Mouse (Mus musculus): ENCODE data around the gene Pom121.
"Not testable (repeated sequence)": the region's sequence is repeated elsewhere in the genome, so short reads cannot be mapped to it uniquely, and the experiment has no call there.

Gene Pom121

GRCm38 (mm10) chr5:135369196-135369595, 25.1 kb downstream of the Pom121 start:
- in situ Hi-C loops (cut with MboI, MseI) = not testable (repeated sequence)

GRCm38 (mm10) chr5:135368312-135368711, 26.0 kb downstream of the Pom121 start:
- in situ Hi-C loops (cut with MboI, MseI) = no loop called here

DNA sequence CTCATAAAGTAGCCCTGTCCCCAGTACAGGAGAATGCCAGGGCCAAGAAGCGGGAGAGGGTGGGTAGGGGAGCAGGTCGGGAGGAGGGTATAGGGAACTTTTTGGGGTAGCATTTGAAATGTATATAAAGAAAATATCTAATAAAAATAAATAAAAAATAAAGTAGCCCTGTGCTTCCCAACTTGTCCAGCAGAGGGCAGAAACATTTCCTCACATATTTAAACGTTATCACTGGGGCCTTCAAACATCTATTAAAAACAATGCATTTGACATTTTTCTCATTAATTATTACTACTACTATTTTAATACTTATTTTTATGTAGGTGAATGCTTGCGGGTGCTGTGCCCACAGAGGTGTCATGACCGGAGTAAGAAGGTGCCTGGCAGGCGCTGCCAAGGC, 26.5 kb downstream of the Pom121 start:
- in situ Hi-C loops (cut with MboI, MseI) = no loop called here

DNA sequence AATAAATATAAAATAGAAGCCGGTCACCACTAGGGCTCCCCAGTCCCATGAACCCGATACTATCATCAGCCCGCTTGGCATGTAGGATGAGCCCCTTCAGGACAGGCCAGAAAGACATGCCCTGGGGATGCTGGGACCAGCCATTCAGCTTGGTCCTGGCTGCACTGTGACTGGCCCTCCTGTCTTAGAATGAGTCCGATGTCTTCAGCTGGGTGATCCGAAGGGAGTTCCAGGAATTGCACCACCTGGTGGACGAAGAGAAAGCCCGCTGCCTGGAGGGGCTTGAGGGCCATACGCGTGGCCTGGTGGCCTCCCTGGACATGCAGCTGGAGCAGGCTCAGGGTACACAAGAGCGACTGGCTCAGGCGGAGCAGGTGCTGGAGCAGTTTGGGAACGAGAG, 30.8 kb downstream of the Pom121 start:
- in situ Hi-C loops (cut with MboI, MseI) = no loop called here

DNA sequence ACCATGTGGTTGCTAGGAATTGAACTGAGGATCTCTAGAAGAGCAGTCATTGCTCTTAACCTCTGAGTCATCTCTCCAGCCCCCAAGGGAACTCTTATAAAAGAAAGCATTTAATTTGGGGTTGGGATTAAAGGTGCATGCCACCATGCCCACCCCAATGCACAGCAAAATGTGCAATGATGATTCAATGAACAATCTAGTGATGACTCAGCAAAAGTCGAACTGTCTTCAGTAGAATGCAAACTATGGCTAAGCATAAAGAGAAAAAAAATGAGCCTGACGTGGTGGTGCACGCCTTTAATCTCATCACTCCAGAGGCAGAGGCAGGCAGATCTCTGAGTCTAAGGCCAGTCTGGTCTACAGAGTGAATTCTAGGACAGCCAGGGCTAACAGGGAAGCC, 31.8 kb downstream of the Pom121 start:
- in situ Hi-C loops (cut with MboI, MseI) = no loop called here

DNA sequence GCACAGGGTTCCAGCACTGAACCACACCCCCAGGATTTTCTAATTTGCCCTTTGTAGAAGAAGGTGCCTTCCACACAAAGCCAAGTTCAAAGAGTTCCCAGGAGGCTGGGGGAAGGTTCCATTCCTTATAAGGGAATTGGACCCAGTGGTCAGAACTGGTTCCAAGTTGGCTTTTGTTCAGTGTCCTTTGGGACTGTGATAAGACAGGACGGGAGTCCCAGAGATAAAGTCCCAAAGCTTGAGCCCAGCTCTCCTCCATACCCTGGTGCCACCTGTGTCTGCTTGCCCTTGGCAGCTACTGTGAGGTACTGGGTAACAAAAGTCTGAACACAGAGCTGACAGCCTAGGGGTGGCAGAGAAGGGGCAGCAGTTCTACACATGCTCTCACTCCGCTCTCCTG, 34.6 kb downstream of the Pom121 start:
- in situ Hi-C loops (cut with MboI, MseI) = no loop called here

DNA sequence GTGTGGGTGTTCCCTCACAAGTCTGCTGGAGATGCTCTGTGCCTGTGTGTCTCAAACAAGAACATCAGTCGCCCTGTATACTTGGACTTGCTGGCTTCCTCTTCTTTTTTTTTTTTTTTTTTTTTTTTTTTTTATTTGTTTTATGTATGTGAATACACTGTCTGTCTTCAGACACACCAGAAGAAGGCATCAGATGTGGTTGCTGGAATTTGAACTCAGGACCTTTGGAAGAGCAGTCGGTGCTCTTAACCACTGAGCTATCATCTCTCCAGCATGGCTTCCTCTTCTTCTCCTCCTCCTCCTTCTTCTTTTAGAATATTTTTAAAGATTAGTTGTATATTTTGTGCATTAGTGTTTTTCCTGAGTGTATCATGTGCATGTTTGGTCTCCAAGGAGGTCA, 36.8 kb downstream of the Pom121 start:
- in situ Hi-C loops (cut with MboI, MseI) = no loop called here

DNA sequence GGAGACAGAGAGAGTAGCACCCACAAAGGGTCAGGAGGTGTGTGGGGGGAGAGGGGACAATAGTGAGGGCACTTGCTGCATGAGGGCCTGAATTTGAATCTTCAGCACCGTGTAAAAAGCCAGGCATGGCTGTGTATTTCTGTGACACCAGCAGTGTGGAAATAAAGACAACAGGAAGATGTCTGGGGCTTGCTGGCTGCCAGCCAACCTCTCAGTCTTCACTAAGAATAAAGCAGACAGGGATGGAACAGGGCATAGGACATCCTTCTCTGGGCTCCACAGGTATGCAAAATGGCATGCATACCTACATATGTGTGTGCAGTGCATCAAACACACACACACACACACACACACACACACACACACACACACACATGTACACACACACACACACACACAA, 38.3 kb downstream of the Pom121 start:
- in situ Hi-C loops (cut with MboI, MseI) = no loop called here

DNA sequence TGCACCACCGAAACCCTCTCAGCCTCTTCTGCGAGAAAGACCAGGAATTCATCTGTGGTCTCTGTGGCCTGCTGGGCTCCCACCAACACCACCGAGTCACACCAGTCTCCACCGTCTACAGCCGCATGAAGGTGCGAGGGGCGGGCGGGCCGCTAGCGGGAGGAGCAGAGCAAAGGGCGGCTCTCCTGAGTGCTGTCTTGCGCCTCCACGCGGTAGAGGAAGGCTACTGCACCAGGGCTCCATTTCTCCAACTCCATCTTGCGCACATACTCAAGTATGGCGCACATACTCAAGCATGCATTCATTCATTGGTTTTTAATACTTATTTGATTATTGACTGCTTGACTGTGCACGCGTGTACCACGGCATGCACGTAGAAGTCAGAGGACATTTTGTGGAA, 40.8 kb downstream of the Pom121 start:
- in situ Hi-C loops (cut with MboI, MseI) = no loop called here

DNA sequence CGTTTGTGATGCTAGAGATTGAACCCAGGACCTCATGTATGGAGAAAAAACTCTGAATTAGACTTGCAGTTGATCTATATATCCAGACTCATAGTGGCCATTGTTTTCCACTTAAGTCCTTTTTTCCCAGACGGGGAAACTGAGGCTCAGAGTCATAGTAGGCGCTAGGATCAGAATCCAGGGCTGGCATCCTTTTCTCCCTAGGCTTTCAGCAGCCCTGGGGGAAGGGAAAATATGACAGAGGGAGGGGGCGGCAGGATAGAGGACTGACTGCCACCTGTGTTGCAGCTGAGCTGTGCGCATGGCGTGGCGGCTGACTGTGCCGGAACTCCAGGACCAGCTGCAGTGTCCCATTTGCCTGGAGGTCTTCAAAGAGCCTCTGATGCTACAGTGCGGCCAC, 41.4 kb downstream of the Pom121 start, which contains the start of gene Trim50:
Gene Trim50, plus strand, starts transcription at position 301 of the 400 bp plus-strand sequence.
- in situ Hi-C loops (cut with MboI, MseI) = no loop called here

DNA sequence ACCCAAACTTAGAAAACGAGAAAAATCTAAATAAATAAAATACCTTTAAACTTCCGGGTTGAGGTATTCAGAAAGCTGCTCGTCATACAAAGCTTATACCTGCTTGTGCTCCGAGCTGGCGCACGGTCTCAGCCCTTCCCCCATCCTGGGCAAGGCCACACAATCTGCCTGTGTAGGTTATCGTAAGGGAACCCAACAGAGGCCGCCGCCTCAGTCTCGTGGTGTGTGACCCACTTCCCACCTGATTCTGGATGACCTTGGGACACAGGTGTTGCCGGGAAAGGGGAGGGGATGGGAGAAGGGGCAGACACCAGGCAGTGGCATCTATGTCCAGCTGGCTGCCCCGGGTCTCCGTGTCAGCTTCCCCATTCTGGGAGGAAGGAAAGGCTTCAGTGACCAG, 42.7 kb downstream of the Pom121 start:
- in situ Hi-C loops (cut with MboI, MseI) = no loop called here

DNA sequence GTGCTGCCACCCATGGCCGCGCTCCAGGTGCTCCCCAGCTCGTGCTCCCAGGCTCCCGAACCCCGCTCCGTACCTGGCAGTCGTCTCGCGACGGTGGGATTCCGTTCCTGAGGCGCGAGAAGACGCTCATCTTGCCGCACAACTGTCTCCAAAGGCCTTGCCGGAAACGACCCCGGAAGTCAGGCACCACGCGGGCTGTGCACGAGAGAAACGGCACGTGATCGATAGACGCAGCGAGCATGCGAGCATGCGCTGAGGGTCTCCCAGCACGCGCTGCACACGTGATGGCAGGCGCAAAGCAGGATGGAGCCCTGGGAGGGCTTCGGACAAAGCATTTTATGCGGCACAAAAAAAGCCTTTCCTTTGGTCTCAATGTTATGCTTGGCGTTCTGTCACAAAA, 44.5 kb downstream of the Pom121 start, which contains the start of gene Fkbp6:
Gene Fkbp6, minus strand, starts transcription at position 183 of the 400 bp plus-strand sequence.
- in situ Hi-C loops (cut with MboI, MseI) = no loop called here

- in situ Hi-C loops (cut with MboI, MseI) = no loop called here
These were observed 46.8 kb downstream of the Pom121 start for GRCm38 (mm10) chr5:135347511-135348011.

GRCm38 (mm10) chr5:135346430-135346829, 47.9 kb downstream of the Pom121 start:
- in situ Hi-C loops (cut with MboI, MseI) = no loop called here

DNA sequence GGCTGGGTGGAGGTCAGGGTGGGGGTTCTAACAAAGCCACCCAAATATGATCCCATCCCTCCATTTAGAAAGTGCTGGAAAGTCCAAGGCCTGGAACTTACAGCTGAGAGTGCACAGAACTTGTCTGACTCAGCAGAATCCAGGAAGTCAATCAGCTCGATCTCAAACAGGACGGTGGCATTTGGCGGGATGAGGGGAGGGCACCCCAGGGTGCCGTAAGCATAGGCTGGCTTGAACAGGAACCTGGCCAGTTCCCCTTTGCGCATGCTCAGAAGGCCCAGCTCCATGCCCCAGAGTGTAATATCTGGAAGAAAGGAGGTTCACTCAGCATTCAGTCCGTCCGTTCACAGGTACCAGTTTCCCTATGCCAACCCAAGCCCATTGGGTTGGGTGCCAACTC, 48.4 kb downstream of the Pom121 start:
- in situ Hi-C loops (cut with MboI, MseI) = no loop called here

DNA sequence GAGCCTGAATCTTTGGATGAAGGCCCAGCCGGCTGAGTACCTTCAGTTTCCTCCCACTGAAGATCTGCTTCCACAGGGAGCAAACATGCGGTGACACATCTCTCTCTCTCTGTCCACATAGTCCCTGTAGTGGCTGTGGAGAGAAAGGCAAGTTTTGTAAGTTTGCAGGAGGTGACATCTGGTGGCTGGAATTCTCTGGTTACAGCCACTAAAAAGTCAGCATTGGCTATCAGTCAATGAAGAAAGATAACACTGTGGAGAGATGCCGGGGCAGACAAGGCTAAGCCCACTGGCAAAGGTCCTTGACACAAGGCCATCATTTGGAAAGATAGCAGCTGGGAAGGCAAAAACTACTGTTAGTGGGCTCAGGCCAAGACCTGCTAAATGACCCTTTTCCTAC, 56.8 kb downstream of the Pom121 start:
- in situ Hi-C loops (cut with MboI, MseI) = no loop called here

DNA sequence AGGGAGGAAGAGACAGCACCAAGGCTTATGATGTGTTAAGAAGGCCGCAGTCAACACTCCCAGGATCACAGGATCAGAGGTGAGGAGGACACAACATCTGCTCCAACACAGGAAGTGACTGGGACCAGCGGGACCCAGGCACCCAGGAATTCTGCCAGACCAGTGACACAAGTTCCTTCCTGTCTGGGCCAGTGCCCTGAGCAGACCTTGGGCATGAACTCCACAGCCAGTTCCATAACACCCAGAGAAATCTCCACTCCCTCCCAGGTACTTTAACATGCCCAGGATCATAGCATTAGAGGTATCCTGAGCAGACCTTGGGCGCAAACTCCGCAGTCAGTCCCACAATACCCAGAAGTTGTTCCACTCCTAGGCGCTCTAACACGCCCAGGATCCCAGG, 63.2 kb downstream of the Pom121 start:
- in situ Hi-C loops (cut with MboI, MseI) = no loop called here

DNA sequence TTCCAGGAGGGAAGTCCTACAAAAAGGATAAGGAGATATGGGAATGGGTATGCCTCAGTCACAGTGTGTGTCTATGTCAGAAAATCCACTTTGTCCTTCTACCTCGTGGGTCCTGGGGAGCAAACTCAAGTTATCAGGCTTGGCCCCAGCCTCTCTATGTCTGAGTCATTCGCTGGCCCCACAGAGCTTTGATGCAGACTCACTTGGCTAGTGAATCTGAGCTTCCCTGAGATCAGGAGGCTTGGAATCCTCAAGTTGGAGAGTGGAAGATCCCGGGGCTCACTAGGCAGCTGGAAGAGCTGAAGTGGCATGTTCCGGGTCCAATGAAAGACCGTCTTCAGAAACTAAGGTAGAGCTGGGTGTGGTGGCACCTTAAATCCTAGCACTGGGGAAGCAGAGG, 64.1 kb downstream of the Pom121 start:
- in situ Hi-C loops (cut with MboI, MseI) = no loop called here

DNA sequence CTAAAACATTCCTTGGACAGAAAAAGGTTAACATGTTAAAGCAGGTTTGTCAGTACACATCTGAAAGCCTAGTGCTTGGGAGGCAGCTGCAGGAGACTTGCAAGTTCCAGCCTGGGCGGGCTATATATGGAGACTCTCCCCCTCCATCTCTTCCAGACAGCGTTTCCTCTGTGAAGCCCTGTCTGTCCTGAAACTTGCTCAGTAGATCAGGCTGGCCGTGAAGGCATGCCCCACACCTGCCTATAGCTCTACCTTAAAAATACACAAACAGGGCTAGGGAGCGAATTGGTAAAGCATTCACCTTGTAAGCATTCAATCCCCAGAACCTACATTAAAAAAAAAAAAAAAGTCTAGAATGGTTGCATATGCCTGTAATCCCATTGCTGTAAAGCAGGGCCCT, 64.9 kb downstream of the Pom121 start:
- in situ Hi-C loops (cut with MboI, MseI) = no loop called here
